ENCODE assay signal across 8 mouse cellular contexts in genomic region chr8:83660995-83661680, GRCm38 (mm10). TPM values are rescaled to one million over a fixed set of nuclear protein-coding genes. Genes with fewer than 3 reads are reported as not detected.
DNase-seq lines count a peak whose midpoint lies in the region; ATAC-seq and TF ChIP-seq lines count a peak whose summit lies in the region.

No protein-coding gene starts in this region.

- no peaks in the 10 kb centered on the region for H3K9me3 ChIP-seq in forebrain, embryonic 13.5 days (replicated peaks)
- no peaks in the 10 kb centered on the region for H3K9me3 ChIP-seq in kidney, embryonic 15.5 days (replicated peaks)

- H3K36me3 ChIP-seq in forebrain, embryonic 13.5 days (ENCODE audit: poor library complexity, severe bottlenecking) = peaks cover 24% of the 10 kb centered on the region
- peaks cover 40% of the 10 kb centered on the region for H3K36me3 ChIP-seq in kidney, embryonic 15.5 days
- no peaks in the 10 kb centered on the region for H3K36me3 ChIP-seq in thymus, adult 2 months (ENCODE audit: control insufficient read depth, insufficient read depth, low read length)

- ATAC-seq in forebrain, embryonic 13.5 days = peak; percentile 16; the same call in 1 of the 2 replicates
- ATAC-seq in kidney, embryonic 15.5 days (replicated peaks; ENCODE audit: low FRiP score) = peak; percentile 10

- H3K27ac ChIP-seq in layer of hippocampus, adult 2 months = peak overlapping the region; percentile 67
- peak overlapping the region; percentile 42 for H3K27ac ChIP-seq in forebrain, embryonic 13.5 days
- peak overlapping the region; percentile 88 for H3K27ac ChIP-seq in kidney, embryonic 15.5 days
- H3K27ac ChIP-seq in thymus, adult 2 months (ENCODE audit: control insufficient read depth, insufficient read depth, low read length) = no peak overlapping the region

- TF ChIP-seq CTCF in layer of hippocampus, adult 2 months (conservative IDR thresholded peaks at IDR 0.05) = no peak
- TF ChIP-seq CTCF in thymus, adult 2 months (IDR thresholded peaks at IDR 0.05; ENCODE audit: borderline replicate concordance, control insufficient read depth, extremely low read depth, insufficient read depth, low read length, poor library complexity) = no peak

- no peak overlapping the region; the same call in 1 of the 2 replicates for H3K4me3 ChIP-seq in layer of hippocampus, adult 2 months
- H3K4me3 ChIP-seq in forebrain, embryonic 13.5 days = no peak overlapping the region
- H3K4me3 ChIP-seq in kidney, embryonic 15.5 days (replicated peaks) = peak overlapping the region; percentile 29
- H3K4me3 ChIP-seq in thymus, adult 2 months (ENCODE audit: control insufficient read depth, insufficient read depth, low read length) = no peak overlapping the region

- WGBS in forebrain, embryonic 13.5 days = 16% methylated on average over 21 of the region's 22 CpGs
- 13% methylated on average over 22 of the region's 22 CpGs for WGBS in kidney, embryonic 15.5 days
- WGBS in thymus, adult 2 months = 87% methylated on average over 22 of the region's 22 CpGs

- TF ChIP-seq POLR2A in thymus, adult 2 months (IDR thresholded peaks at IDR 0.05; ENCODE audit: control insufficient read depth, extremely low read depth, insufficient read depth, low read length, poor library complexity) = no peak

- peaks cover 34% of the 10 kb centered on the region for H3K4me1 ChIP-seq in forebrain, embryonic 13.5 days
- H3K4me1 ChIP-seq in kidney, embryonic 15.5 days = peaks cover 78% of the 10 kb centered on the region
- peaks cover 3% of the 10 kb centered on the region for H3K4me1 ChIP-seq in thymus, adult 2 months (replicated peaks; ENCODE audit: control insufficient read depth, insufficient read depth, low read length)

- DNase-seq in layer of hippocampus, adult 2 months (ENCODE audit: low spot score in 2 of 2) = peak in 1 of 2 experiments; percentile 15
- DNase-seq in layer of hippocampus, adult 9-10 months (ENCODE audit: low spot score) = no peak
- peak; percentile 55 for DNase-seq in lung, postnatal 36 days
- DNase-seq in thymus, adult 2 months = no peak
- DNase-seq in layer of hippocampus, adult 9-11 months = no peak
- no peak for DNase-seq in right cerebral cortex, postnatal 14 days

- H3K9ac ChIP-seq in forebrain, embryonic 13.5 days = peak overlapping the region; percentile 45
- peak overlapping the region; percentile 3; the same call in 1 of the 2 replicates for H3K9ac ChIP-seq in kidney, embryonic 15.5 days

- peak overlapping the region; percentile 41 for H3K4me2 ChIP-seq in forebrain, embryonic 13.5 days
- peak overlapping the region; percentile 45 for H3K4me2 ChIP-seq in kidney, embryonic 15.5 days

- H3K27me3 ChIP-seq in forebrain, embryonic 13.5 days = no peaks in the 10 kb centered on the region
- no peaks in the 10 kb centered on the region for H3K27me3 ChIP-seq in kidney, embryonic 15.5 days
- no peaks in the 10 kb centered on the region for H3K27me3 ChIP-seq in thymus, adult 2 months (ENCODE audit: control insufficient read depth, insufficient read depth, low read length)

RNA-seq across cellular contexts. Expression of gene Ptger1, which starts 5.3 kb away (rescaled TPM):
- total RNA-seq in layer of hippocampus, adult 2 months (2021) = under 1 TPM; 0.42 to 0.84 TPM
- polyA plus RNA-seq in forebrain, embryonic 13.5 days (2015; fragmentation: Nextera tagmentation; extraction: Ambion mirVana) = 0.67 and 0.78 TPM in 2 replicates
- polyA plus RNA-seq in kidney, embryonic 15.5 days (2015; fragmentation: Nextera tagmentation; extraction: Ambion mirVana) = 2.4 and 2.9 TPM in 2 replicates
- 0.50 and 0.61 TPM in 2 replicates for polyA plus RNA-seq in thymus, adult 2 months (2012; rRNA removed)

RNA-seq across cellular contexts. Expression of gene Gipc1, which starts 8.7 kb away (rescaled TPM):
- total RNA-seq in layer of hippocampus, adult 2 months (2021) = 10 to 100 TPM; 52.8 to 55.4 TPM
- 190 and 196 TPM in 2 replicates for polyA plus RNA-seq in forebrain, embryonic 13.5 days (2015; fragmentation: Nextera tagmentation; extraction: Ambion mirVana)
- polyA plus RNA-seq in kidney, embryonic 15.5 days (2015; fragmentation: Nextera tagmentation; extraction: Ambion mirVana) = 220 and 221 TPM in 2 replicates
- polyA plus RNA-seq in thymus, adult 2 months (2012; rRNA removed) = 50.2 and 58.6 TPM in 2 replicates

RNA-seq across cellular contexts. Expression of gene Pkn1, which starts 37.8 kb away (rescaled TPM):
- 10 to 100 TPM; 47.9 to 56.8 TPM for total RNA-seq in layer of hippocampus, adult 2 months (2021)
- 25.6 and 26.7 TPM in 2 replicates for polyA plus RNA-seq in forebrain, embryonic 13.5 days (2015; fragmentation: Nextera tagmentation; extraction: Ambion mirVana)
- 29.3 and 34.6 TPM in 2 replicates for polyA plus RNA-seq in kidney, embryonic 15.5 days (2015; fragmentation: Nextera tagmentation; extraction: Ambion mirVana)
- 321 and 324 TPM in 2 replicates for polyA plus RNA-seq in thymus, adult 2 months (2012; rRNA removed)

RNA-seq across cellular contexts. Expression of gene Dnajb1, which starts 53.1 kb away (rescaled TPM):
- 10 to 100 TPM; 36.5 to 37.6 TPM for total RNA-seq in layer of hippocampus, adult 2 months (2021)
- polyA plus RNA-seq in forebrain, embryonic 13.5 days (2015; fragmentation: Nextera tagmentation; extraction: Ambion mirVana) = 59.4 and 61.9 TPM in 2 replicates
- polyA plus RNA-seq in kidney, embryonic 15.5 days (2015; fragmentation: Nextera tagmentation; extraction: Ambion mirVana) = 59.1 and 60.4 TPM in 2 replicates
- 87.1 and 91.0 TPM in 2 replicates for polyA plus RNA-seq in thymus, adult 2 months (2012; rRNA removed)

RNA-seq across cellular contexts. Expression of gene Tecr, which starts 53.4 kb away (rescaled TPM):
- 100 to 1,000 TPM; 503 to 542 TPM for total RNA-seq in layer of hippocampus, adult 2 months (2021)
- polyA plus RNA-seq in forebrain, embryonic 13.5 days (2015; fragmentation: Nextera tagmentation; extraction: Ambion mirVana) = 613 and 652 TPM in 2 replicates
- polyA plus RNA-seq in kidney, embryonic 15.5 days (2015; fragmentation: Nextera tagmentation; extraction: Ambion mirVana) = 577 and 605 TPM in 2 replicates
- 577 and 705 TPM in 2 replicates for polyA plus RNA-seq in thymus, adult 2 months (2012; rRNA removed)
